In genomic region chr10:38848884-38849499, GRCm38 (mm10) we compare ENCODE assay signal across 8 mouse cellular contexts. TPM values are rescaled to one million over a fixed set of nuclear protein-coding genes. Genes with fewer than 3 reads are reported as not detected.
DNase-seq lines count a peak whose midpoint lies in the region.

No protein-coding gene starts in this region.

- DNase-seq in CD8-positive naive resting alpha-beta T cell, adult 2 months (ENCODE audit: low read depth in 2 of 2, low spot score in 2 of 2), result peak; percentile 16 to 49
- peak; percentile 69 to 72 for DNase-seq in adrenal gland, adult 18-20 months (ENCODE audit: low spot score in 2 of 2)
- peak; percentile 88 for DNase-seq in embryo, embryonic 10.5 days (ENCODE audit: low spot score)
- DNase-seq in gastrocnemius, postnatal 4 days (ENCODE audit: low spot score in 2 of 2), result peak; percentile 73 to 77
- peak; percentile 62 for DNase-seq in layer of hippocampus, adult 9-10 months (ENCODE audit: low spot score)
- peak; percentile 72 for DNase-seq in lung, postnatal 36 days
- peak; percentile 73 for DNase-seq in right cerebral cortex, postnatal 25 days
- peak; percentile 32 for DNase-seq in yolk sac, embryonic 10.5 days (ENCODE audit: low spot score)

RNA-seq across cellular contexts. Expression of gene Rfpl4b, which starts 27.4 kb away (rescaled TPM):
- not detected for total RNA-seq in adrenal gland, adult 18-20 months (2021)
- not detected for total RNA-seq in gastrocnemius, postnatal 4 days (2021)

Comparison
In these comparisons a context has a peak if more than half of its experiments do, and no peak if none do; other contexts are left out.
1. Peak in every context shown above with its lines: DNase-seq.
2. DNase-seq: peak in every context shown above with its lines; median percentile 88 in embryo, embryonic 10.5 days; 75 in gastrocnemius, postnatal 4 days; 73 in right cerebral cortex, postnatal 25 days; 72 in lung, postnatal 36 days; 70 in adrenal gland, adult 18-20 months; 62 in layer of hippocampus, adult 9-10 months; 32 in CD8-positive naive resting alpha-beta T cell, adult 2 months; 32 in yolk sac, embryonic 10.5 days.